In genomic region chr4:133841035-133841434, GRCm38 (mm10) we compare ENCODE assay signal across 9 mouse cellular contexts. TPM values are rescaled to one million over a fixed set of nuclear protein-coding genes. Genes with fewer than 3 reads are reported as not detected.
DNase-seq lines count a peak whose midpoint lies in the region; ATAC-seq and TF ChIP-seq lines count a peak whose summit lies in the region.
"Had no signal": no experiment of that assay in that cellular context is flagged by ENCODE, and none has a peak within 500 bp of the region (broad histone marks: within the 10 kb centered on the region; RNA-seq: fewer than 3 reads in every experiment).

No protein-coding gene starts in this region.

- 0 out of 2 replicates have a peak overlapping the region, but pooled peaks have one; percentile 13 for H3K4me2 ChIP-seq in intestine, postnatal 0 days (replicated peaks; ENCODE audit: low read depth)
- no peak overlapping the region for H3K4me2 ChIP-seq in forebrain, embryonic 13.5 days
- H3K4me2 ChIP-seq: heart, embryonic 15.5 days had no signal

- no peaks in the 10 kb centered on the region for H3K36me3 ChIP-seq in intestine, postnatal 0 days (ENCODE audit: control insufficient read depth, insufficient read depth)
- H3K36me3 ChIP-seq in small intestine, adult 2 months (ENCODE audit: control insufficient read depth, insufficient read depth, low read length): no peaks in the 10 kb centered on the region
- no peaks in the 10 kb centered on the region for H3K36me3 ChIP-seq in forebrain, embryonic 13.5 days (ENCODE audit: poor library complexity, severe bottlenecking)
- H3K36me3 ChIP-seq: heart, embryonic 15.5 days had no signal

- H3K27ac ChIP-seq in intestine, postnatal 0 days (ENCODE audit: low read depth, low read length): no peak overlapping the region
- H3K27ac ChIP-seq in small intestine, adult 2 months (ENCODE audit: insufficient read depth, low read depth, low read length): 0 out of 2 replicates have a peak overlapping the region, but pooled peaks have one; percentile 41
- no peak overlapping the region for H3K27ac ChIP-seq in forebrain, embryonic 13.5 days
- H3K27ac ChIP-seq: heart, embryonic 15.5 days had no signal

- H3K4me3 ChIP-seq in intestine, postnatal 0 days (ENCODE audit: low read depth, low read length): no peak overlapping the region
- H3K4me3 ChIP-seq in small intestine, adult 2 months (ENCODE audit: low read depth, low read length): no peak overlapping the region
- no peak overlapping the region for H3K4me3 ChIP-seq in forebrain, embryonic 13.5 days
- H3K4me3 ChIP-seq: heart, embryonic 15.5 days had no signal

- no peaks in the 10 kb centered on the region for H3K27me3 ChIP-seq in intestine, postnatal 0 days (replicated peaks; ENCODE audit: control insufficient read depth, insufficient read depth, low read length)
- H3K27me3 ChIP-seq in small intestine, adult 2 months (ENCODE audit: control insufficient read depth, insufficient read depth, low read length): no peaks in the 10 kb centered on the region
- H3K27me3 ChIP-seq in forebrain, embryonic 13.5 days: no peaks in the 10 kb centered on the region
- H3K27me3 ChIP-seq: heart, embryonic 15.5 days had no signal

- ATAC-seq in CD4-positive, CD25-positive, alpha-beta regulatory T cell, adult 4 months: peak; percentile 84
- ATAC-seq in intestine, postnatal 0 days: peak; percentile 58; the same call in 1 of the 2 replicates
- no peak for ATAC-seq in forebrain, embryonic 13.5 days

- H3K9me3 ChIP-seq in intestine, postnatal 0 days (ENCODE audit: control insufficient read depth): no peaks in the 10 kb centered on the region
- H3K9me3 ChIP-seq in forebrain, embryonic 13.5 days (replicated peaks): no peaks in the 10 kb centered on the region
- H3K9me3 ChIP-seq: heart, embryonic 15.5 days had no signal

- DNase-seq in frontal cortex, adult 2 months (ENCODE audit: extremely low spot score in 1 of 2, low spot score in 1 of 2): peak; percentile 34 to 77
- DNase-seq in frontal cortex, postnatal 10 days (ENCODE audit: low spot score in 2 of 2): no peak
- DNase-seq in adrenal gland, adult 2 months: no peak
- DNase-seq in adrenal gland, postnatal 4 days (ENCODE audit: low spot score in 2 of 2): no peak

- TF ChIP-seq POLR2A in small intestine, adult 2 months (IDR thresholded peaks at IDR 0.05; ENCODE audit: low read depth, low read length): no peak

- H3K9ac ChIP-seq in intestine, postnatal 0 days (ENCODE audit: low read depth, low read length): no peak overlapping the region
- H3K9ac ChIP-seq in forebrain, embryonic 13.5 days: no peak overlapping the region
- H3K9ac ChIP-seq: heart, embryonic 15.5 days had no signal

- no peaks in the 10 kb centered on the region for H3K4me1 ChIP-seq in intestine, postnatal 0 days (replicated peaks; ENCODE audit: control insufficient read depth, insufficient read depth, low read length)
- peaks cover 4% of the 10 kb centered on the region; the same call in 1 of the 2 replicates for H3K4me1 ChIP-seq in small intestine, adult 2 months (ENCODE audit: control insufficient read depth, insufficient read depth, insufficient read length, low read length)
- H3K4me1 ChIP-seq in forebrain, embryonic 13.5 days: no peaks in the 10 kb centered on the region
- H3K4me1 ChIP-seq: heart, embryonic 15.5 days had no signal

- WGBS in intestine, postnatal 0 days: 13% methylated on average over 9 of the region's 9 CpGs
- 6% methylated on average over 9 of the region's 9 CpGs for WGBS in small intestine, adult 2 months
- 52% methylated on average over 9 of the region's 9 CpGs for WGBS in forebrain, embryonic 13.5 days

- TF ChIP-seq CTCF in intestine, postnatal 0 days (IDR thresholded peaks at IDR 0.05; ENCODE audit: low read depth): no peak
- TF ChIP-seq CTCF in small intestine, adult 2 months (IDR thresholded peaks at IDR 0.05; ENCODE audit: extremely low read depth, insufficient read length, insufficient replicate concordance, low read depth, low read length): no peak

RNA-seq across cellular contexts. Expression of gene Rps6ka1, which starts 46.6 kb away (rescaled TPM):
- 10.8 and 12.8 TPM in 2 replicates for polyA plus RNA-seq in frontal cortex, adult 2 months (2012; rRNA removed)
- polyA plus RNA-seq in CD4-positive, CD25-positive, alpha-beta regulatory T cell, adult 4 months (2017; shearing (Covaris generic)): 100 to 1,000 TPM; 118 to 183 TPM
- polyA plus RNA-seq in intestine, postnatal 0 days (2015; fragmentation: Nextera tagmentation; extraction: Ambion mirVana): 86.2 and 88.8 TPM in 2 replicates
- polyA plus RNA-seq in small intestine, adult 2 months (2012; rRNA removed): 91.5 and 220 TPM in 2 replicates
- total RNA-seq in adrenal gland, adult 2 months (2021): 10 to 100 TPM; 12.2 to 16.6 TPM
- polyA plus RNA-seq in adrenal gland, adult 2 months (2012; rRNA removed): 19.3 and 20.6 TPM in 2 replicates
- 14.5 and 15.2 TPM in 2 replicates for polyA plus RNA-seq in forebrain, embryonic 13.5 days (2015; fragmentation: Nextera tagmentation; extraction: Ambion mirVana)
- total RNA-seq in adrenal gland, postnatal 4 days (2021): 10 to 100 TPM; 29.5 to 31.0 TPM

Comparison
In these comparisons a context has a peak if more than half of its experiments do, and no peak if none do; other contexts are left out.
1. DNase-seq: peak in frontal cortex, adult 2 months (2 of 2); none in frontal cortex, postnatal 10 days (0 of 2), adrenal gland, adult 2 months (single experiment) and adrenal gland, postnatal 4 days (0 of 2).